Mouse (Mus musculus) neutrophil, adult 5-6 weeks (primary cell): ENCODE measurements at regions not wholly inside any gene's neighbourhood (a gene's known extent, or its start where the extent isn't known, plus 50 kb on each side); places are given as distances from the start of the nearest gene placed in this dataset.

Experiments used
- ATAC-seq: fragments of 151-379, 151-347 bp; 2 replicates; pipeline ENCODE4 v1.8.0; 2017; ENCODE audit warnings: mild to moderate bottlenecking, moderate TSS enrichment; ENCODE audit not compliant: insufficient number of reproducible peaks, poor library complexity, low FRiP score, severe bottlenecking; ENCODE audit errors: extremely low read depth

DNA sequence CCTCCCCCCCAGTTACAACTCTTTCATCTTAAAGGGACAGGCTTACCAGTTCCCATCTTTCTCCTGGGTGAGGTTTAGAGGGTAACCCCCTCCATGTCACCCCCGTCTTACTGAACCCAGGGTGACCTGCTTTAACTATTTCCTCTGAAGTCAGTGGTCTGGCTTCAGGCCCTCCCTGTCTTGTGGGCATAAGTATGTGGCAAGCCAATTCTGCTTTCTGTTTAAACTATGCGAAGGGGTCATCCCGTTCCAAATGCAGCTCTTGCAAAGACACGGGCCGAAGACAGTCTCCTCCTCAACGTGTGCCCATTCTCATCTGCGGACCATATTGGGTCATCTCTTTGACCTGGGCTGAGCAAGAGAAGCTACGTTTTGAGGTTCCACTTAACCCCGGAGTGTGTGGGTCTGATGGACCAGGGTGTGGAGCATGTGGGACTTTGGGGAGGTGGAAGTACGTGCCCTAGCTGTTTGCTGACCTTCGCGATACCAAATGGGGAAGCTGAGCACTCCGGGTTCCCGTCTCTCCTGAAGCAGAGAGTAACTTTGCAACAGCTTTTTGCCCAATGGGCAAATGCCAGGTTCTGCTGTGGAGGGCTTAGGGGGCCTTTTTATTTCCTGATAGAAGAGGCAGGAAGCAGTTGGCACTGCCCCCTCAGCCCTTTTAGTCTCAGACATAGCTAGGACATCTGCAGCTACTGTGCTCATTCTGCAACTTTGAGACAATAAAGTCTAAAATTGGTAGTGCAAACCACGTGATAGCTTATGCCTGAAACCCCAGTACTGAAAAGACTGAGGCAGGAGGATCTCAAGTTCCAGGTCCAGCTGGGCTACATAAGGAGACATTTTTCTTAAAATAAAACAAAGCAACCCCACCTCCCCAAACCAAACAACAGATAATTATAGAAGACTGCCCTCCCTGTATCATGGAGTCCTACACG, 56.3 kb upstream of the Mdm1 start:
- ATAC-seq = peak; percentile 74

DNA sequence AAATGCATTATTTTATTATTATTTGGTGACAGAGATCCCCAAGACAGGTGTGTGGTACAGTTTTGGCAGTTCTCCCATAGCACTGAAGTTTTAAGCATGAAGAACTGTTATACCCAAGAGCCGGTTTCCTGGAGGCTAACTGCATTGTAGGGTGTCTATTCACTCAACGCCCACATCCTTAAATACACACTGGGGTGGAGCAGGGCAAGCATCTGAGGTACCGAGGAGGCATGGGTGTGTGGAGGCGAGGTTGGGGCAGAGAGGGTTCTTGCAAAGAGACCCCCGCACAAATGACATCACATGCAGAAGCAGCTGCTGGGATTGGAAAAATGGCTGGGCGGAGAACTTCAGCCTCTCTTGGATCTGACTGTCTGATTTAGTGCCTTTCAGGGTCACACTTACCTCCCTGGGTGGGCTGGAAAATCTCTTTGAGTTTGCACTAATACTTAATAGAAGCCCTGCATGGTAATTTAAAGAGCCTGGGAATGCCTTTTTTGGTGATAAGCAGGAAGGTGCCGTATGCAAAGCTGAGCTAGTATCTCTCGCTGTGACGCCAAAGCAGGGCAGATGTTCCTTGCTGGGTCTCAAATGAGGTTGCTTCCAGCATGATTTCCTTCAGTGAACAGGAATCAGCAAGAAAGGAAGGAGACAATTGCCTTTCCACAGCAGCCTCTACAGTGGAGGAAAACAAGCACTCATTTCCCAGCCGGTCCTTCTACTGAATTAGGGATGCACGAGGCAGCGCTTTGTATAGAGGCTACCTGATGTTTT, 53.9 kb upstream of the Mdm1 start:
- ATAC-seq = no peak

DNA sequence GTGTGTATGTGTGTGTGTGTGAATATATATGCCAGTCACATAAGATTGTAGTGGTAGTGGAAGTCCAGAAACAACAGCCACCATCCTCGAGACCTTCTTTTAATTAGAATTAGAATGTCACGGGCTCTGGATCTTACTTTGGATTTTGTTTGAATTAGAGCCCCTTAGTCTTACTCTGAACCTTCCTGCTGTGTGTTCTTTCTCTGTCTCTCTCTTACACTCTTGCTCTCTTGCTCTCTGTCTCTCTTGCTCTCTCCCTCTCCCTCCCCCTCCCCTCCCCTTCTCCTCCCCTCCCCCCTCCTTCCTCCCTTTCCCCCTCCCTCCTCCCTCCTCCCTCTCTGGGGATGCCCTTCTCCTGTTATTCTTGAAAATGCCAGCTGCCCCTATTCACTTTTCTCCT, 53.1 kb upstream of the Mdm1 start:
- ATAC-seq = no peak

DNA sequence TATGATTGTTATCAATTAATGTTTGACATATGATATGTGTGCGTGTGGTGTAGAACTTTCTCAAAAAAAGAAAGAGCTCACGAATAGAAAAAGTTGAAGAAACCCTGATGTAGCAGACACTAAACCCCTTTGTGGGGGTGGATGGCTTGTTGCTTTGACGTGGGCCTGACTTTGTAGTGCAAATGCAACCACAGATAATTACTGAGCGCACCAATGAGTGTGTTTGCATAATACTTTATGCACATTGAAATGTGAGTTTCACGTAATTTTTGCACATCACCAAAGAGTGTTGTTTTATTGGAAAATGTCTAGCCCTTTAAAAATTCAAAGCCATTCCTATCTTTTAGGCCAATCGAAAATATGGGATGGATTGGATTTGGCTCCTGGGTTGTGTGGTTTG, 51.7 kb upstream of the Mdm1 start:
- no peak for ATAC-seq

DNA sequence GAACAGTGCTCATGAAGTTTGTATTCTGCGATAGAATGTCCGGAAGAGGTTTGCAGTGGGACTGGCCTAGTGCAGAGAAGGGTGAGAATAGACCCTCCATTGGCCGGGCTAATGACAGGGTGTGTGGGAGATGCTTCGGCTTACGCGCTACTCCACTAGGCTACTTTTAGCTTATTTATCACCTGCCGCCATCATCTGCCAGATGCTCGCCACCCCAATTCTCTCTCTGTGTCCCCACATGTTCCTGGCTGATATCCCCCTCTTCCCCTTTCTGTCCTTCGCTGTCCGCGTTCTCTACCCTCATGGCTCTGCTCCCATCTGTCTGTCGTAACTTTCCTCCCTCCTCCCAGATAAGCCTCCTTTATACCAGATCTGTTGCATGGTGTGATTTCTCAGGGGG, 50.1 kb upstream of the Mdm1 start:
- no peak for ATAC-seq
